Mouse (Mus musculus) lung, postnatal 0 days (tissue): ENCODE data around the gene Dgki.

Source experiments
- CTCF ChIP-seq: IDR thresholded peaks from 2 replicates; pipeline ENCODE4 v1.5.1; 2016; ENCODE audit warnings: antibody characterized with exemption, mild to moderate bottlenecking
- EP300 ChIP-seq: IDR thresholded peaks from 2 replicates; pipeline ENCODE4 v1.6.1; 2016; ENCODE audit warnings: antibody characterized with exemption, mild to moderate bottlenecking, control low read depth

DNA sequence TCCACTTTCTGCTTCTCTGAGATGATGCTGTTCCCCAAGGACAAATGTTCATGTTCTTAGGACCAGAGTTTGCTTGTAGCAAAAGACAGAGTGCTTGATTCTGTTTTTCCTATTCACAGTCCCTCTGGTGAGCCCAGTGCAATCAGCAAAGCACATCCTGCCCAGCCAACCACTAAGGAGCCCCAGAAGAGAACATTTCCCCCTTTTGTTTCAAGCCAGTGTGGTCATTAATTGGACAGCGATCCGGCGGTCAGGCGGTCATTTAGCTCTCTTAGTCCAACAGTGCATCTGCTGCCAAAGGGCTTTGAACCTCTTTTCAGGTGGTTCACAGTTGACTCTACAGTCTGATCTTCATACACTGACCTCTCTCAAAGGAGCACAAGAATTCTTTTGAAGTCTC, 10.6 kb upstream of the Dgki start:
- TF ChIP-seq CTCF, result no peak
- no peak for TF ChIP-seq EP300
